Mouse (Mus musculus) brown adipose tissue, adult 24 weeks (tissue): ENCODE data around the gene Kcnk7. TPM values are rescaled to one million over a fixed set of nuclear protein-coding genes. Genes with fewer than 3 reads are reported as not detected.

ENCODE experiments used
- H3K27ac ChIP-seq: fragments of 200-500 bp; replicated peaks from 2 replicates; pipeline ENCODE4 v1.5.1; 2012; ENCODE audit warnings: low read depth, mild to moderate bottlenecking, low read length
- H3K4me1 ChIP-seq: fragments of 200-500 bp; 2 replicates; pipeline ENCODE4 v1.6.1; 2012; ENCODE audit warnings: low read length, mixed read lengths; ENCODE audit not compliant: control insufficient read depth, insufficient read depth, insufficient read length
- H3K4me3 ChIP-seq: fragments of 200-500 bp; 2 replicates; pipeline ENCODE4 v1.5.1; 2012; ENCODE audit warnings: low read depth, mild to moderate bottlenecking, low read length, moderate library complexity; ENCODE audit not compliant: insufficient read depth
- polyA plus RNA-seq: library from polyadenylated mRNA; stranded (reverse); fragments of >200 nt; gene quantifications from 2 replicates; pipeline ENCODE4 v1.2.4, GENCODE M21; 2012; ENCODE audit not compliant: missing spikeins, insufficient read depth, insufficient read length

Gene Kcnk7
- polyA plus RNA-seq, 1 experiment = not detected

GRCm38 (mm10) chr19:5710068-5710467 is 5.9 kb downstream of the Kcnk7 start:
- no peak overlapping the region for H3K27ac ChIP-seq
- no peak overlapping the region for H3K4me3 ChIP-seq

GRCm38 (mm10) chr19:5710581-5710980 is 6.4 kb downstream of the Kcnk7 start:
- H3K27ac ChIP-seq = no peak overlapping the region
- H3K4me3 ChIP-seq = no peak overlapping the region
- peaks cover 7% of the 10 kb centered on the region for H3K4me1 ChIP-seq

More at GRCm38 (mm10) chr19:5710068-5710467, 5.9 kb downstream of the Kcnk7 start:
- peaks cover 10% of the 10 kb centered on the region for H3K4me1 ChIP-seq

DNA sequence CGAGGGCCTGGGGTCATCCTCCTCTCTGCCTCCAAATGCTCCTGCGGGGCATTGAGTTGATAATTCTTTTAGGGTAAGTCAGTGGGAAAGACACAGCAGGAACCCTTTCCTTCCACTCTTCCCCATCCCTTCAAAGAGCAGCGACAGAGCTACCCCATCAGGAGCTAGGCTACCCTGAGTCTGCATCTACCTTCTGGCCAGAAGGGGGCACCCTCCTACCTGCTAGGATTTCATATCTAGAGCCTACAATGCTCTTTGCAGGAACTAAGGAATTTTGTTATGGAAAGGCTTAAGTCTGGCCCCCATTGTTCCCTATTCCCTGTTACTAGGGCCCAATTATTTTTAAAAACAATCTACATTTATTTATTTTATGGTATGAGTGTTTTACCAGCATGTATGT is 7.1 kb downstream of the Kcnk7 start:
- Histone ChIP-seq H3K27ac (no peak overlapping the region), H3K4me3 (no peak overlapping the region)

DNA sequence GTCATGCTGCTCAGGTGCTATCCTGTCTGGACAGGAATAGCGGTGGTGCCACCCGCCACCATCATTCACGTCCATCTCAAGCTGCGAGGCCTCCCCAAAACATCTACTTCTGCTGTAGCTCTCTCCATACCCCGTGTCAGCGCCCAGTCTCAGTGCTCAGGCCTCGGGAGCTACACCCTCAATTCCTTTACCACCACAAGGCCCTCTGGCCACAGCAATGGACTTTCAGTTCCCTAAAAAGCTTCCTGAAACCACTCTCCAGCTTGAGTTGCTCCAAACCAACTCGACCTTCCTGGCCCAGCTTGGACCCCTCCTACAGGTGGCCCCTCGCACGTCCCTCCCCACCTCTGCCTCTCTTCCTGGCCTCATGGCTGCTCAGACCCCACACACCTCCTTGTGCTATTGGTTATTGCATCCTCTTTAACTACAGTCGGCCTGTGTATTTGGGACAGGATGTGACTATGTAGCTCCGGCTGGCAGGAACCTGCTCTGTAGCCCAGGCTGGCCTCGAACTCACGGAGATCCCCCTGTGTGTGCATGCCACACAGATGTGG is 7.8 kb downstream of the Kcnk7 start:
- peaks cover 7% of the 10 kb centered on the region for H3K4me1 ChIP-seq
- H3K4me3 ChIP-seq = no peak overlapping the region
- H3K27ac ChIP-seq = peak overlapping the region; percentile 16; the same call in 1 of the 2 replicates

More for the DNA sequence above, 7.1 kb downstream of the Kcnk7 start:
- peaks cover 7% of the 10 kb centered on the region for H3K4me1 ChIP-seq

- Histone ChIP-seq H3K4me1 (peaks cover 7% of the 10 kb centered on the region), H3K4me3 (no peak overlapping the region), H3K27ac (peak overlapping the region; percentile 32)
Observed at GRCm38 (mm10) chr19:5713255-5713654, 9.1 kb downstream of the Kcnk7 start.

GRCm38 (mm10) chr19:5713730-5714129 is 9.6 kb downstream of the Kcnk7 start:
- Histone ChIP-seq H3K4me1 (peaks cover 7% of the 10 kb centered on the region), H3K27ac (peak overlapping the region; percentile 32), H3K4me3 (no peak overlapping the region)

- Histone ChIP-seq H3K4me1 (peaks cover 7% of the 10 kb centered on the region), H3K4me3 (no peak overlapping the region), H3K27ac (no peak overlapping the region)
Observed at GRCm38 (mm10) chr19:5715793-5716688, 11.9 kb downstream of the Kcnk7 start.

GRCm38 (mm10) chr19:5716955-5717354 is 12.8 kb downstream of the Kcnk7 start:
- Histone ChIP-seq H3K27ac (no peak overlapping the region), H3K4me1 (peaks cover 4% of the 10 kb centered on the region), H3K4me3 (no peak overlapping the region)

- peaks cover 6% of the 10 kb centered on the region for H3K4me1 ChIP-seq
- no peak overlapping the region for H3K27ac ChIP-seq
- no peak overlapping the region for H3K4me3 ChIP-seq
Observed at GRCm38 (mm10) chr19:5721233-5721632, 17.1 kb downstream of the Kcnk7 start.

- Histone ChIP-seq H3K4me1 (peaks cover 12% of the 10 kb centered on the region), H3K27ac (no peak overlapping the region), H3K4me3 (no peak overlapping the region)
Observed at GRCm38 (mm10) chr19:5722848-5723425, 18.8 kb downstream of the Kcnk7 start.

GRCm38 (mm10) chr19:5723934-5724548 is 19.9 kb downstream of the Kcnk7 start:
- Histone ChIP-seq H3K27ac (peak overlapping the region; percentile 82), H3K4me3 (peak overlapping the region; percentile 82), H3K4me1 (peaks cover 13% of the 10 kb centered on the region)

DNA sequence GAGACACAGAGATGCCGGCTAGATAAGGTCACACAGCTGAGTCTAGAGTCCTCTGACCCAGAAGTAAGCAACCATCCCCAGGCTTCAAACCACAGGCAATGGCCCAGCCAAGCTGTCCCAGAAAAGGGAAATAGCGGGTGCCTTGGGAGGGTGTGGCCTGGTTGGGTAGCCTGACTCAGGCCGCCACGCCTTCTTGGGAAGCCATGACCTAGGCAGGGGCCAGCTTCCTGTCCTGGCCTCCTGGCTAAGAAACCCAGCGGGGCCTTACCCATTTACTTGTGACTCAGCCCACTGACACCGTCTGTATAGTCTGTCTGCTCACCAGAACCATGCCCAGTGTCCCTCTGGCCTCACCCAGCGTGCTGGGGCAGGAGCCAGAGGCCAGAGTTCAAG is 20.4 kb downstream of the Kcnk7 start:
- H3K4me1 ChIP-seq = peaks cover 13% of the 10 kb centered on the region

DNA sequence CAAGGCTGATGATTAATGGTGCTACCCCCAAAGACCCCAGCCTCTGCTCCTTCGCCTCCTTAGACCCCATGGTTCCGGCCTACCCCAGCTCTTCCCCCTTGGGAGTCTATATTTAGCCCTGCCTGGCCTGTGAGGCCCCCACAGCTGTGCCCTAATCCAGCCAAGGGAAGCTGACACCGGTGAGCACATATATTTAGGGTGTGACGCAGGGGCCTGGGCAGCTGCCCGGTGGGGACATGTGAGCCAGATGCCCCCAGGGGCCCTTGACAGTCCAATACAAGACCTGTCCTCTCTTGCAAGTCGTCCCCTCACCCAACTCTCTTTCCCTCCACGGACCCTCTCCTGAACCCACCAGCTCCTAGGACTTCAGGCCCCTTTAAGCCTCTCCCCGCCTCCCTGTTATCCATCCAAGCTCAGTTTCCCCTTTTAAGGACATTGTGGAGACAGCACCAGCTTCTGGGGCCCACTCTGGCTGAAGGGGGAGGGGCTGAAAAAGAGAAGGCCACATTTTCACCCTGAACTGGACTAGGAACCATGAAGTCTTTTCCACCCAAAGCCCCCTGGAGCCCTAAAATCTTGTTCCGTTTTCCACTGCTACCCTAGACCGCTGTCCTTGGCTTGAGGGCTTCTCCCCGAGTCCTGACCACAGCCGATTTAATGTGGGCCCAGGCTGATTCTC is 21.0 kb downstream of the Kcnk7 start:
- peak overlapping the region; percentile 82 for H3K4me3 ChIP-seq
- peaks cover 13% of the 10 kb centered on the region for H3K4me1 ChIP-seq
- H3K27ac ChIP-seq = peak overlapping the region; percentile 94

More for the DNA sequence above, 20.4 kb downstream of the Kcnk7 start:
- peak overlapping the region; percentile 94 for H3K27ac ChIP-seq
- H3K4me3 ChIP-seq = peak overlapping the region; percentile 82

- Histone ChIP-seq H3K4me1 (peaks cover 14% of the 10 kb centered on the region), H3K4me3 (peak within 1 kb of the TSS; percentile 82), H3K27ac (peak within 1 kb of the TSS; percentile 94)
Observed at GRCm38 (mm10) chr19:5725767-5726515, 21.8 kb downstream of the Kcnk7 start, which contains the start of gene Ehbp1l1. Gene Ehbp1l1 (minus strand): TSS chr19:5726317.
